Mouse (Mus musculus) common myeloid progenitor, adult 5-6 weeks (primary cell): ENCODE measurements around the gene Map1lc3b. TPM values are rescaled to one million over a fixed set of nuclear protein-coding genes. Genes with fewer than 3 reads are reported as not detected.

Experiments
- ATAC-seq: replicated peaks from 2 replicates; pipeline ENCODE4 v1.8.0; 2016; ENCODE audit warnings: low read depth, mild to moderate bottlenecking, moderate TSS enrichment, inconsistent platforms; ENCODE audit not compliant: poor library complexity, severe bottlenecking
- total RNA-seq: library from RNA; stranded (forward); fragments of 200-1000, 187-1606 nt; gene quantifications from 2 replicates; pipeline ENCODE4 v1.2.3, GENCODE M21; 2017

Gene Map1lc3b
- total RNA-seq, 1 experiment from 2014 or later, result 86.6 TPM

- no peak for ATAC-seq
Observed at GRCm38 (mm10) chr8:121602411-121602810, 12.2 kb downstream of the Map1lc3b start.

- ATAC-seq, result peak; percentile 83
Observed at GRCm38 (mm10) chr8:121602860-121603259, 12.7 kb downstream of the Map1lc3b start.

- no peak for ATAC-seq
Observed at GRCm38 (mm10) chr8:121603801-121604200, 13.6 kb downstream of the Map1lc3b start.

GRCm38 (mm10) chr8:121607661-121608060 lies 17.5 kb downstream of the Map1lc3b start:
- ATAC-seq, result 0 out of 2 replicates have a peak, but pooled peaks have one; percentile 24

GRCm38 (mm10) chr8:121609251-121609650 lies 19.1 kb downstream of the Map1lc3b start:
- no peak for ATAC-seq

- ATAC-seq, result no peak
Observed at GRCm38 (mm10) chr8:121609916-121610315, 19.8 kb downstream of the Map1lc3b start.

- no peak for ATAC-seq
Observed at GRCm38 (mm10) chr8:121613419-121613818, 23.3 kb downstream of the Map1lc3b start.

- no peak for ATAC-seq
Observed at GRCm38 (mm10) chr8:121619401-121619995, 29.3 kb downstream of the Map1lc3b start.

GRCm38 (mm10) chr8:121620801-121621516 lies 30.8 kb downstream of the Map1lc3b start:
- no peak for ATAC-seq

- ATAC-seq, result no peak
Observed at GRCm38 (mm10) chr8:121621879-121622278, 31.7 kb downstream of the Map1lc3b start.

GRCm38 (mm10) chr8:121623043-121623442 lies 32.9 kb downstream of the Map1lc3b start:
- no peak for ATAC-seq

- no peak for ATAC-seq
Observed at GRCm38 (mm10) chr8:121628681-121629080, 38.5 kb downstream of the Map1lc3b start.

- no peak for ATAC-seq
Observed at GRCm38 (mm10) chr8:121631645-121632071, 41.5 kb downstream of the Map1lc3b start.

GRCm38 (mm10) chr8:121632401-121632800 lies 42.2 kb downstream of the Map1lc3b start:
- no peak for ATAC-seq

- ATAC-seq, result peak; percentile 77
Observed at GRCm38 (mm10) chr8:121635534-121635933, 45.4 kb downstream of the Map1lc3b start.

GRCm38 (mm10) chr8:121636180-121636579 lies 46.0 kb downstream of the Map1lc3b start:
- ATAC-seq, result no peak

GRCm38 (mm10) chr8:121642804-121643203 lies 52.6 kb downstream of the Map1lc3b start:
- peak; percentile 6; the same call in 1 of the 2 replicates for ATAC-seq

GRCm38 (mm10) chr8:121643384-121643783 lies 53.2 kb downstream of the Map1lc3b start:
- ATAC-seq, result peak; percentile 87

GRCm38 (mm10) chr8:121647511-121648215 lies 57.5 kb downstream of the Map1lc3b start:
- no peak for ATAC-seq
